Mouse (Mus musculus): ENCODE measurements around the gene Colgalt2. TPM values are rescaled to one million over a fixed set of nuclear protein-coding genes. Genes with fewer than 3 reads are reported as not detected.
"Not testable (repeated sequence)": the region's sequence is repeated elsewhere in the genome, so short reads cannot be mapped to it uniquely, and the experiment has no call there.

Colgalt2 gene
- polyA plus RNA-seq, 1 experiment = 7.7 TPM

DNA sequence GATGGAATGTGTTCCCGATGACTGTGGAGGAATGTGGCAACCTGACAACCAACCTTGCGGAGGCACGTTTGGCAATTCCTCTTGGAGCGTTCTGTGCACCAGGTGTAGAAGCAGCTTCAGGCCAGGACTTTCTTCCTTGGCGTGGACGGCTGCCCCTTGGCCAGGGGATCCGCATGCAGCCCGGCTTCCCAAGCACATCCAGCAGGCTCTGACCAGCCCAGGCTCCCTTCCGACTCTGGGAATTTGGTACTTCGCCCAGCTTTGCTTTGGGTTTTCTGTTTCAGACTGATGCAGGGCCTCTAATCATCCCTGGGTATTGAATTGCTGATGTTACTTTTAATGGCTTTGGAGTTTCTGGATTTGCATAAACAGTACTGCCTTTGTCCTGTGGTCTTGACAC lies 14.8 kb downstream of the Colgalt2 start:
- DNase-seq (ENCODE audit: extremely low spot score in 1 of 2, low spot score in 1 of 2) = peak in 1 of 2 experiments; percentile 36

DNA sequence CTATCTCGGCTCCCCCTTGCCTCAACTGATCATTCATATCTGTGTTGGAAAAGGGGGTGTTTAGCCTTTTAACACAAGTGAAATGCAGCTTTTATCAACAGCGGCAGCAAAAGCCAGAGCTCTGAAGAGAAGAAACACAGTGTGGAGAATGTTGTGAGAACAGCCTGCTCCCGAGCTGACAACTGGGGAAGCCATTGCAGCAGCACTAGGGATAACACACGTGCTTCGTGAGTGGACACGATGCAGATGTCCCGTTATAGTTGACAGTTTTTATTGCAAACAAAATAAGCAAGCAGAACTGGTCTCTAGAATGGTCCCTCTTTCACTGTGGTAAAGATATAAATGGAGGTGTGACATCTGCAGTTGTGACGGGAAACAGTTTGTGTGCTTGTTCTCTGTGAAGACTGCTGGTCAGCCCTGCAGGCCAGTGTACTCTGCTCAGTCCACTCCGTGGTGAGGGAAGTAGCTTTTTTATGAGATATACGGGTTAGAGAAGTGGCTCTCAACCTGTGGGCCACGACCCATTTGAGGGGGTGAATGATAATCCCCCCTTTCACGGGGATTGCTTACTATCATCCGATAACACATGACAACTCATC lies 16.8 kb downstream of the Colgalt2 start:
- DNase-seq (ENCODE audit: extremely low spot score in 1 of 2, low spot score in 1 of 2) = no peak

DNA sequence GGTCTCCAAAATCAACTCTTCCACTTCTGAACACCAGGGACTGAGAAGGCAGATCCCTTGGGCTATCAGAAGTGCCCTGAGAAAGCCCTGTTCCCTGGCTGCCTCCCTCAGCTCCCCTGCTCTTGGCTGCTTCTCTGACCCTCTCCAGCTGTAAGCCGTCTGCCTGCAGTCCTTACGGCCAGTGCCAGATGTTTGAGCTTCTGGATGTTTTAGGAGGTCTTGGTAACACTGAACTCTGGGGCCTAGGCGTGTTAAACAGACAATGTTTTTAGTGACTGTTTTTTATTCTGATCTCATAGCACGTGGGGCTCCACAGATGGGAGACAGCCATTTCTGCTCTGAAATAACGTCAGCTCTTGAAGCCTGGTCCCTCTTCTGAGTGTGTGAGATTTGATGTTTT lies 18.0 kb downstream of the Colgalt2 start:
- DNase-seq (ENCODE audit: extremely low spot score in 1 of 2, low spot score in 1 of 2) = no peak

DNA sequence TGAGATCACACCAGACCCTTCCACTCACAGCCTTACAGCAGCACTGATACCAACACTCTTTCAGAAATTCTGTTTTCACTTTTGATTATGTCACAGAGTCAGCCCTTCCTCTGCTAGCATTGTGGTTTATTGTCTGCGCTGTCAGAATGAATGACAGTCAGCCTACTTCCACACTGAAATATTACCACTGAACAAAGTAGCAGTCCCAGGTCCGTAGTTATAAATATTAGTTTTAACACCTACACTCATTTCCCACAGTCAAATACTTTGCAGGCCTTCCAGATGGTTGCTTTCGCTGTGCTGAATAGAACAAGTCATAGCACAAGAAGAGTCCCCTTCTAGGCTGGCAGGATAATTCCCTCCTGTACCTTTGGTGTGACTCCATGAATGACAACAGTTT lies 22.7 kb downstream of the Colgalt2 start:
- DNase-seq (ENCODE audit: extremely low spot score in 1 of 2, low spot score in 1 of 2) = no peak

DNA sequence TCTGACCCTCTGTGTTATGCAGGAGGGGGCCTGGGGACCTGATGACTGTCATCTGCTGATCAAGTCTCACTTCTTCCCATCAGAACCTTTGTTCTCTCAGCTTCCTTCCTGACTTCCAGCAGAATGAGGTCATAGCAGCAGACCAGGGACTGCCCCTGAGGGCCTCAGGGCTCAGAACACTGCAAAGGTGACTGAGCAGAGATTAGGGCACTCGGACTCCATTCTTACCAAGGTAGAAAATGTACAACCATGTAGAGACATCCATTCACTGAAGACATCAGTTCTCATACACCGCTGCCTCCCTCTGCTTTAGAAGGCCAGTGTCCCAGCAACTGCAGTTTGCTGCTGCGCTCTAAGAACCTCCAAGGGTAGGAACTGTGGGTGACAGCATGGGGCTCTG lies 23.4 kb downstream of the Colgalt2 start:
- DNase-seq (ENCODE audit: extremely low spot score in 1 of 2, low spot score in 1 of 2) = no peak

DNA sequence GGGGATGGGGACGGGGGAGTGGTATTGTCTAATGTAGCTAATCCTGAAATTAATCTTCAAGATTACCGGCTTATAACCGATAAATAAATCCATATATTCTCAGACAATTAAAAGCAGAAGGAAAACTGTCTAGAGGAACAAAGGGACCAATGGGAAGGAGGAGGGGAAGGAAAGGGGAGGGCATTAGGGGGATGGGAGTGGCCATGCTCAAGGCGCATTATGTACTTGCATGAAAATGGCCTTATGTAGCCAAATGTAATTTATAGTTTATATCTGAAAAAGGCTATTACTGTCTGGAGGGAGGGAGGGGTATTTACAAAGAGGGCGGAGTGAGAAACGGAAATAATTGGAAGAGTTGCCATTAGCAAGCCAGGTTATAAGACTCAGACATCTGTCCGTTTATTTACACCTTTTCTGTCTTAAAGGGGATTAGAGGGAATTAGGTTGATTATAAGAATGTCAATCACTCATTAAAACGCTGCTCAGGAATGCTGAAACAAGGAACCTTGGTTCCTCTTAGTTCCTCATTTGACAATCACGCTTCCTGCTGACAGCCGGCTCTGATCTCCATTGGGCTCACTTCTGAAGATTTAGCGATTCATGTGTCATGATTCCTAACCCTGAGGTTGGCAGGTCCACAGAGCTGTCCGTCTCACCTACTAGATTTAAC lies 28.4 kb downstream of the Colgalt2 start:
- DNase-seq (ENCODE audit: extremely low spot score in 1 of 2, low spot score in 1 of 2) = no peak

DNA sequence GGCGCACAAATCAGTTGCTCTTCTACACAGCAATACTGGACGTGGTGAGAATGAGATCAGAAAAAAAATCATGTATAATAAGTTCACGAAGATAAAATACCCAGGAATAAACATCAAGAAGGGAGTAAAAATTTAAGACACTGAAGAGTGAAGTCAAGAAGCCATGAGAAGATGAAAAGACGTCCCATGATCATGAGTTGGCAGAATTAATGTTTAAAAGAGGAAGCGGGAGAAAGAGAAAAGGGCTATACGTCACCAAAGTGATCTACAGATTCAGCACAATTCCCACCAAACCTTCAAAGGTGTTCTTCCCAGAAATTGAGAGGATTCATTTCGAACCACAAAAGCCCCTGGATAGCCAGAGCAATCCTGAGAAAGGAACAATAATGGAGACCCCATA lies 30.2 kb downstream of the Colgalt2 start:
- DNase-seq (ENCODE audit: extremely low spot score in 1 of 2, low spot score in 1 of 2) = no peak

DNA sequence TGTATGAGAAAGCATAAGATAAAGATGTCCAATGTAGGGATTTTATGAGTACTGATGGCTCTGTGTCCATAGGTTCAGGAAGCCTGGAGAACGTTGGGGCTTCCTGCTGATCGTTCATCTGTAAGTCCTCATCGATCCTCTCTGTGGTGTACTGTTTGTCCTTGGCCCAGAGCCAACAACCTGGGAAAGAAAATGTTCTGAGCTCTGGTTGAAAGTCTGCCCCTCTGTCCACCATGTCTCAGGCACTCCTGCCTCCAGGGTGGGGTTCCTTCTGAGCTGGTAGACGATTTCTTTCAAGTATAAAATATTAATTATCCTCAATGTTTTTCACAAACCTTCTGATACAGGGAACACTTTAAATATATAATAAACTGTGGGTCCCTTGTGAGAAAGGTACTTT lies 34.5 kb downstream of the Colgalt2 start:
- DNase-seq (ENCODE audit: extremely low spot score in 1 of 2, low spot score in 1 of 2) = no peak

DNA sequence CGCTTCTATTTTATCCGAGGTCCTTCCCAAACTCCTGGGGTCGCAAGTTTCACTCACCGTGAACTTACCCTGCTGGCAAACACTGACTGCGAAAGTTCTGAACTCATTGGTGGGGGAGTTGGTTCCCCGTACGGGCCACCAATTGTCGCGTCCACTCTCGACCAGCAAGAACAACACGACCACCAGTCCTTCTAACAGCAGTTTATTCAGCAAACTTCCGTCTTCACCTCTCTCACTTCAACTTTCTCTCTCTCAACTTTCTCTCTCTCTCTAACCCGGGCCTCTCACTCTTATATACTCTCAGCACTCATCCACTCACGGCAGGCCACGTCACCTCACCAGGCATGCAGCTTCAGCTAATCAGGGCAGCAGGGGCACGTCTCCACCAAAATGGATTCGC lies 37.9 kb downstream of the Colgalt2 start:
- not testable (repeated sequence) for DNase-seq (ENCODE audit: extremely low spot score in 1 of 2, low spot score in 1 of 2)

DNA sequence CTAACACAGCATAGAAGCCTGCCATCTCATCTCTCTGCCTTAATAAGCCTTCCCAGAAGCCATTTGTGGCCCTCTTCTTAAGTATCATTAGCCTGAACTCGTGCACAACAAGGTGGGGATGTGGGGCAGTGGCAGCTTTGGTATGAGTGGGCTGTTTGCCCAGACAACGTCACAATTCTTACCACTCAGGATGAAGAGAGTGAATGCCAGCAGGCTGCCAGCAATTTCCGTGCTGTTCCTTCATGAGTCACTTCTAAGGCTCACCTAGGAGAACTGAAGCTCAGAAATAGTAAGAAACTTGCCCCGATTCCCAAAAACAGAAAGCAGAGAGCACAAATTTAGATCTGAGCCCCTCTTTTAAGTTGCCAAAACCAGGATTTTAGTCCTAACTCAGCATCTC lies 39.8 kb downstream of the Colgalt2 start:
- peak in 1 of 2 experiments; percentile 28 for DNase-seq (ENCODE audit: extremely low spot score in 1 of 2, low spot score in 1 of 2)

DNA sequence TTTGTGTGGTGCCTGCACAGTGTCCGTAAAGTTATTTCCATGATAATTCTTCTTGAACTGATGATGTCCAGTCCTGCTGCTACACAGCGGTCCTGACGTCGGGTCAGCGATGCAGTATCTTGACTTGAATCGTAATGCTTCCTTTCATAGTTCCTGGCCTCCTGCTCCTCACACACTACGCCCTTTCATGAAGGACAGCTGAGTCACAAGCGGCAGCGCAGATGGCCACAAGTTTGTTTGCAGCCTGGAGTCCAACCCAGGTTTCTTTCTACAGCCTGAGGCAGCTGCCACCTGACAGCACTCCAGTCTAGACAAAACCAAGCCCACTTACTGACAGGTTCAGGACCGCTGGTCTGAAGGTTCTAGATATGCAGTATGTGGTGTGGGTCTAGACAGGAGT lies 40.2 kb downstream of the Colgalt2 start:
- peak in 1 of 2 experiments; percentile 13 for DNase-seq (ENCODE audit: extremely low spot score in 1 of 2, low spot score in 1 of 2)

DNA sequence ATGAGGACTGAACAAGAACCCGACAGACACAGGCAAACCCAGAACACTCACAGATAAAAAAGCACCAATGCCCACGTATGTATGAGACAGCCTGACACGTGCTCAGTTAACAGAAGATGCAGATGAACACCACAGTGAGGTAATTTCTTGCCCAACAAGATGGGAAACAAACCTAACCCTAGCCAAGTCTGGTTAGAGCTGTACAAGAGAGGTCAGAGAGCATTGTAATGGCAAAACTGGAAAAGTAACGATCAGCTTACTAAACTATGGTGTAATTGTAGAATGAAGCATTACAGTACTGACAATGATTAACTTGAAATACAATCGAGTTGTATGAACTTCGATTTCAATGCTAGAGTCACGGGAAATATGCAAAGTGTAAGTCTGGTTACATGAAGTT lies 45.0 kb downstream of the Colgalt2 start:
- DNase-seq (ENCODE audit: extremely low spot score in 1 of 2, low spot score in 1 of 2) = no peak

DNA sequence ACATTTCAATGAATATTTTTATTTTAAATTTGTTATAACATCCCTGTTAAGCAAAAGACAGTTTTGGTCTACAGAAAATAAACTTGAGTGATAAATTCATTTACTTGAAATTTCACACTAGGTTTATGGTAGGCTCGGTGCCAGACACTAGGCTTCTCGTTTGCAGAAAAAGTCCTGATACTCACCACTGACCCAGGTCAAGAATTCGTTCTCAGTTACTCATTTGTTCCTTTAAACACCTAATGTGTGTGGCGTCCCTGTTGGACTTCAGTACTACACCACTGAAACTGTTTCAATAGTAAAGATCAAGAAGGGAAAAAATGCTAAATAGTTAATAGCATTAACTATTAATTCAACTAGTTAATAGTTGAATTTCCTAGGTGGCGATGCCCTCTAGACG lies 46.3 kb downstream of the Colgalt2 start:
- no peak for DNase-seq (ENCODE audit: extremely low spot score in 1 of 2, low spot score in 1 of 2)

DNA sequence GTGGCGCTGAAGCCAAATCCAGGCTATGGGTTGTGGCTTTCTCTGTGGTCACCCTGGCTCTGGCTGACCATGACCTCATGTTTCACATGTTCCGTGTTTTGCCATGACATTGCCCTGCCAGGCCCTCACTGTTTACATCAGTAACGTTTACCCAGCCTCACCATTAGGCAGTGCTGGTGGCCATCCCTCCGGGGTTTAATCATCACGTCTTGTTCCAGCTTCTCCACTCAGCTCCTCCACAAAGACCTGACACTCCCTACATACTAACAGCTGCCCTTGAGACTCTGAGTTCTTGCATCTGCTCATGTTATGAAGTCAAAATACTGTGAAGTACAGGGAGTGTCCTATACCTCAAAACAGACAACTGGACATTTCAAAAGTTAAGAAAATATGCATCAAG lies 54.9 kb downstream of the Colgalt2 start:
- DNase-seq (ENCODE audit: extremely low spot score in 1 of 2, low spot score in 1 of 2) = no peak

DNA sequence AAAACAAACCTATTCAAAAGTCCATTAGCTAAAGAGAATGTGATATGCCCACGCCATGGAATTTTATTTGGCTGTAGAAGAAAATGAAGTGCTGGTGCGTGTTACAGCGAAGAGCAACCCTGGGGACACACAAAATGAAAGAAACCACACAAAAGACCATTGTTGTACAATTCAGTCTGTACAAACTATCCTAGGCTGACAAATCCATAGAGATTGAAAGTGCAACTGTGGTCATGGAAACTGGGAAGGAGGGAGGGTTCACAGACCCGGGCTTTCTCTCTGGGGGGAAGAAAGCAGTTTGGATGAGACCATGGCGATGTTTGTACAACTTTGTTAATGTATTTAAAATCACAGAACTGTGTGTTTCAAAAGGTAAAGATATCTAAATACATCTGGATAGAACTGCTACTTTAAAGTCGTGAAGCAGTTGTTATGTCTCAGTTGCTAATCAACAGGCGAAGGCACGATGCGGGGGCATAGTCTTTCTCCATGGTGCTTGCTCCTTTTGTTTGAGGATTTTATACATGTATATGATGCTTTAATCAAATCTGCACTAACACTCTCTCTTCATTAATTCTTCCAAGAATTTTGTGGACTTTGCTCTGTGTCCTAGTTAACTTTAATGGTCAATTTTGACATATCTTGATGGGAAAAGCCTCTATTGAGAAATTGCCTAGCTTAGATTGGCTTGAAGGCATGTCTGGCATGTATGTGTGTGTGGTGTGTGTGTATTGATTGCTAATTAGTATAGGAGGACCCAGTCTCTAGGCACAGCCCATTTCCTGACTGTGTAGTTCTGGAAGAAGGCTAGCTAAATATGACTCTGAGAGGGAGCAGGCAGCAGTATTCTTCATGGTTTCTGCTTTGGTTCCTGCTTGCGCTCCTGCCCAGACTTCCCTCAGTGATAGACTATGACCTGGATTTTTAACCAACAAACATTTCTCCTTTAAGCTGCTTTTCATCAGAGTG lies 55.9 kb downstream of the Colgalt2 start:
- DNase-seq (ENCODE audit: extremely low spot score in 1 of 2, low spot score in 1 of 2) = no peak

DNA sequence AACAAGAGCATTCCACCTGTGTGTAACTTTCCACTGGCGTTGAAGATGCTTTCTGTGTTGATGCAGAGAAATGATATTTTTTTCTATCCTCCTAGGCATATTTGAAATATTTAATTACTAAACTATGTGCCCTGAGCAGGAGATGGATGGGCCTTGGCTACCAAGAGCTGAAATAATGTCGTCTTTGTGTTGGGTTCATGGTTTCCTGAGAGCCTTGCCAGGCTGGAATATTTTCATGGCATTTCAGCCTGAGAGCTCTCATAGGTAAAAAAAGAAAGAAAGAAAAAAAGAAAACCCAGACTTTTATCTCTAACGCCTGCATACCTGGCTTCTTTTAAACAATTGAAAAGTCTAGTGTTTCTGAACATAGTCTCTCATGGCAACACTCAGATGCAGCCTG lies 56.6 kb downstream of the Colgalt2 start:
- DNase-seq (ENCODE audit: extremely low spot score in 1 of 2, low spot score in 1 of 2) = no peak

DNA sequence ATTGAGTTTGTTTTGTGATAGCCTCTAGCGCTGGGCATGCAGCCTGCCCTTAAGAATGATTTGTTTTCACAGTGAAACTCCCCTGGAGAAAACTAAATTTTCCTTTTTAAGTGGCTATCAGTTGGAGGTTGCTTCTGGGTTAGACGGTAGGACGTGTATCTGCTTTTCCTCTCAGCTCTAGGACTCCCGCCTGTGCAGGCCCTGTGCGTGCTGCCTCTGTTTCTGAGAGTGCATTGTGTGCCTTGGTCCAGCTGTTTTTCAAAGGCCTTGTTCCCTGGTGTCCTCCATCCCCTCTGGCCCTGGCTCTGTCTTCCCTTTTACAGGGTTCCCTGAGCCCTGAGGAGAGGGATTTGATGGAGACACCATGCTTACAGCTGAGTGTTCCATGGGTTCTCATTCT lies 58.0 kb downstream of the Colgalt2 start:
- no peak for DNase-seq (ENCODE audit: extremely low spot score in 1 of 2, low spot score in 1 of 2)

DNA sequence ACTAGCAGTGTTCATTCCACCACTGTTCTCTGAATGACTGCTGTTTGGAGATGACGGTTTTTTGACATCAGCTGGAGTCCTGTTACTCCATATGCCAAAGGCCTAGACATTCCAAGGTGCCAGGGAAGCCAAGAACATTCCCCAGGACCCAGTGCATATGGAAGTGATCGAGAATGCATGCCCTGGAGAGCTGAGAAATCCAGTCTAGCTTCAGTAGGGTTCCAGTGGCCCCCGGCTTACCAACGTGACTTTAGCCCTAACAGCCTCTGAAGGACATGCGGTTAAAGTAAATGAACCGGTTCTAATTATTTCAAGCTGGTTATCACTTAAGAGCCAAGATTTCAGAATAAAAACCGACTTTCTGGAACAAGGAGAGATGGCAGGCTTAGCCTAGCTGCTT lies 59.4 kb downstream of the Colgalt2 start:
- no peak for DNase-seq (ENCODE audit: extremely low spot score in 1 of 2, low spot score in 1 of 2)

DNA sequence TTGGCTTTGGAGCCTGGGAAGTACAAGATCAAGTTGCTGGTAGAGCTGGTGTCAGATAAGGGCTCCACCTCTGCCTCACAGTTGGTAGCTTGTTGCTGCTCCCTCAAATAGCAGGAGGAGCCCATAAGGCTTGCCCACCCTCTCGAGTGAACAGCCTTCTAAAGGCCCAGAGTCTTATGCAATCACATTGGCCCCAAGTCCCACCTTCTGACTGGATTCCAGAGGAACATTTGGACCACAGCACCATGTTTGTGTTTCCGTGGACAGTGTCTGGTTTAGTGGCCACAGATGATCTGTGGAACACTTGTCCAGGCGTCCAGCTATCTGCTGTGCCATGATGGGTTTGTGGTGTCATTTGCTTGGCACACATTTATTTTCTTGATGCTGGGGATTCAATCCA lies 61.3 kb downstream of the Colgalt2 start:
- no peak for DNase-seq (ENCODE audit: extremely low spot score in 1 of 2, low spot score in 1 of 2)

DNA sequence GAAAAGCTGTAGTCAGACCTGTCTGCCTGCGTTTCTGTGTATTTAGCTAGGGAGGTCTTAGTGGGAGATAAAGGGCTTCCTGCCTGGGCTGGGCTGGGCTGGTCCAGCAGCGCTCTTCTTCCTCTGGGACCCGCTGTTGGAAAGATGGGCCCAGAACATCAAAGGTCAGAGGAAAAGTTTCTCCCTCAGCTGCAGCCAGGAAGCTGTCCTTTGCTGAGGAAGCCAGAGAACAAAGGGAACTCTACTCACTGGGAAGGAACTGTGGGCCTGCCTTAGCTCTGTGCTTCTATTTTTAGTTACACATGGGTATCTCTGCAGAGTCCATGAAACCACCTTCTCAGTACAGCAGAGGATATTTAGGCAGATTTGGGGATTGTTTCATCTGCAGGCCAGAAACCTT lies 62.2 kb downstream of the Colgalt2 start:
- no peak for DNase-seq (ENCODE audit: extremely low spot score in 1 of 2, low spot score in 1 of 2)

DNA sequence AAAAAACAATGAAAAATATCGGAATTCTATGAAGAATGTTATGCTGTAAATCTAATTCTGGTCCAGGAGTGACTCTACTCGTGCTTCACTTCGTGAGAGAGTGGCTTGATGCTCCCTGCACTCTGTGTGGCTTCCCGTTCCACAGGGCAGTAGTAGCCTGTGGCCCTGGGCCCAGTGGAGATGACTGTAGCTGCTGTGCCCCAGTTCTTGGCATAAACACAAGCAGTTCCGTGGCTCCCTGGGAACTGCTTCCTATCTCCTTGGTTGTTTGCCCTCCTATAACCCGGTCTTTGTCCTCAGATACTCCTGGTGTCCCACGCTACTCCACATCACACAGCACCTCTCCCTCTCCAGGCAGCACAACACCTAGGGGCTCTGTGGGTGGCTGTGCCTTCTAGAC lies 62.7 kb downstream of the Colgalt2 start:
- DNase-seq (ENCODE audit: extremely low spot score in 1 of 2, low spot score in 1 of 2) = no peak

DNA sequence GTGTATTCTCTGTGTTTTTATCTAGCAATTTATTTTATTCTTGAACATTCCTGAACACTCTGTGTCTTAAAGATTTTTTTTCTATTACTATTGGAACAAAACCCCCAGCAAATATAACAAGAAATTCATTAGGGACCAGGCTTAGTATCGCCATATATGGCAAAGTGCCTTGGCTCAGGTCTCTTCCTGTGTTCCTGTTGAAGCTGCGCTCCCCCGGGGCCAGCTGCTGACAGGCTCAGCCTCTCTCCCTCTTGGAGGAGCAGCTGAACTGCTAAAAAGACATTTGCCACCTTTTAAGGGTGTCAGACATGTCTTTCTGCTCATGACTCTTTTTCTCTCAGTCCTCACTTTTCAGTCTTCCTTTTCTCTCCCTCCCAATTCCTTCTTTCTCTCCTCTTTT lies 66.7 kb downstream of the Colgalt2 start:
- peak in 1 of 2 experiments; percentile 12 for DNase-seq (ENCODE audit: extremely low spot score in 1 of 2, low spot score in 1 of 2)

Measured in frontal cortex, adult 2 months (tissue).